Mouse (Mus musculus): ENCODE measurements around the gene Fxr2. TPM values are rescaled to one million over a fixed set of nuclear protein-coding genes. Genes with fewer than 3 reads are reported as not detected.
A peak's percentile ranks its signal among the peaks of the same experiment; 100 is the strongest.

Fxr2 gene
- polyA plus RNA-seq (2015; fragmentation: Nextera tagmentation; extraction: Ambion mirVana) = 17.0 and 23.2 TPM in 2 replicates

GRCm38 (mm10) chr11:69632284-69633089, at the start of gene Fxr2:
Fxr2 (plus strand) TSS chr11:69632990.

GRCm38 (mm10) chr11:69605726-69606490, 26.9 kb upstream of the Fxr2 start, which contains the start of gene Atp1b2:
Atp1b2 (minus strand) TSS chr11:69605942.

GRCm38 (mm10) chr11:69617805-69618204, 15.0 kb upstream of the Fxr2 start, which contains the start of gene Shbg:
Shbg (minus strand) TSS chr11:69617905.

GRCm38 (mm10) chr11:69621571-69622268, 11.1 kb upstream of the Fxr2 start, which contains the start of gene Sat2:
Sat2 (plus strand) TSS chr11:69622024.

DNA sequence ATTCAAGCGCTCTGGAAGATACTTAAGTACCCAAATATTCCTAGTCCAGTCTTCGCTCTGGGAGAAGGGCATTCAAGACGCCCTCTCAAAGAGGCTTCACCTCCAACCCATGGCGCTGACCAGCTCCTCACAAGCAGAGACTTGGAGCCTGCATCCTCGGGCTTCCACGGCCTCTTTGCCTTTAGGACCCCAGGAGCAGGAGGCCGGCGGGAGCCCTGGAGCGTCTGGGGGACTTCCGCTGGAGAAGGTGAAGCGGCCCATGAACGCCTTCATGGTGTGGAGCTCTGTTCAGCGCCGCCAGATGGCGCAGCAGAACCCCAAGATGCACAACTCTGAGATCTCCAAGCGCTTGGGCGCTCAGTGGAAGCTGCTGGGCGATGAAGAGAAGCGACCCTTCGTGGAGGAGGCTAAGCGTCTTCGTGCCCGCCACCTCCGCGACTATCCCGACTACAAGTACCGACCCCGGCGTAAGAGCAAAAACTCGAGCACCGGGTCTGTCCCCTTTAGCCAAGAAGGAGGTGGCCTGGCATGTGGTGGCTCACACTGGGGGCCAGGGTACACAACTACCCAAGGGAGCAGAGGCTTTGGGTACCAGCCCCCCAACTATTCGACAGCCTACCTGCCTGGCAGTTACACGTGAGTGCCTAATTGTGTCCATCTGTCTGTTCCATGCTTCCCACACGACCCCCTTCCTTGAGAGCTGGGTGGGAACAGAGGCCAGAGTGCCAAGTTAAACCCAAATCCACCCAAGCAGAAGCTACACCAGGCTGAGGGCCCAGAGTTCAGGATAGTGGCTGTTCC, 22.7 kb downstream of the Fxr2 start, which contains the start of gene Sox15:
Gene Sox15, plus strand, starts transcription at position 51 of the 801 bp plus-strand sequence.

DNA sequence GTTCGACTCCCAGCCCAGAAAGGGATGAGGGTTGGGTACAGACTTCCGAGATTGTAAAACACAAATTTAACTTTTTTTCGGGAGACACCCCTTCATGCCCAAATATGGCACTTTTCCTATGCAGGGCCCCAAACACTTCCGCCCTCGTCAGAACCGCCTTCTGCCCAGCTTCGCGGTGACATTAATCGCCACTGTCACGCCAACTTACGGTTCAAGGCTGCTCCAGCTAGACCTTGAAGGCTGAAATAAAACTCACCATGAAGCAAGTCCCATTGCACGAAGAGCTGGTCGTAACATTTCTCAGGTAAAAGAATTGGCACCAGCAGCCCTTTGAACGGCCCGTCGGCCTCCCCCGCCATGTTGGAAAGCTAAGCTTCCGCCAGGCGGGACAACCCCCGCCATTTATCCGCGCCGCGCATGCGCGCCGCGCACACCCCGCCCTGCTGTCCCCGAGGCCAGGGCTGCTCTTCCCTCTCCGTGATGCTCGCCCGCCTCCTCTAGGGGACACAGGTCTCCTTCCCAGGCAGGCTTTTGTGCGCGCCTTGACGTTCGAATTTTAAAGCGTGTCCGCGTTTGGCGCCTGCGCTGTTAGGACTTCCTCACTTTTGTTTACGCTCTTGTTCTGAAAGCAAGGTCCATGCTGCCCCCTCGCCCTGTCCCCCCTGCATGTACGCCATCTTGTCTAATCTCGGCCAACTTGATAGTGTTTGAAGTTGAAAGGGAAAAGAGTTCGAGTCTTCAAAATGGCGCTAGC, 29.6 kb downstream of the Fxr2 start, which contains the start of gene Mpdu1:
Gene Mpdu1, minus strand, starts transcription at position 430 of the 754 bp plus-strand sequence.

DNA sequence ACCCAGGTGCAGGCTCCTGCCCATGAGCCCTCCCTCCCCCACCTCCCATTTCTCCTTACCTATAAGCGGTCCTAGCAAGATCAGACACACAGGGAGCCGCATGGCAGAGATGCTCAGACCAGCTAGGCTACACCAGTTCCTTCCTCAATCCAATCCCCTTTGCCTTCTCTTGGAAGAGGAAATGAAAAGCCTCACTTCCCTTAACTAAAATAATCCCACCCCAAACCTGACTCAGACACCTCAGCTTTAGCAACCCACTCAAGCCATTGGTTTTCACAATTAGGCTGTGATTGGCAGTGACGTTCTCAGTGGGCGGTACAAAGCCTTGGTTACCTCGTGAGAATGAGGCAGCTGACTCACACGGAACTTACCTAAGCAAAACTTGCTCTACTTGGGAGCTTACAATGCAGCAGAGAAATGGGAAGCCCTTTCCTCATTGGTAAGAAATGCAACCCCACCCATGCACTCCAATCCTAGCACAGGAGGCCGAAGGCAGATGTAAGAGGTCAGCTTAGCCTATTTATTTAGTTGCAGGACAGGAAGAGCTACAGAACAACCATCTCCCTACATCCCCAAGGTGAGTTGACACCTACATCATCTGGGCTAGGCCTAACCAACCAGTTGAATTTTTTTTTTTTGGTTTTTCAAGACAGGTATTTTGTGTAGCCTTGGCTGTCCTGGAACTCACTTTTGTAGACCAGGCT, 33.3 kb downstream of the Fxr2 start, which contains the start of gene Cd68:
Gene Cd68, minus strand, starts transcription at position 193 of the 704 bp plus-strand sequence.

DNA sequence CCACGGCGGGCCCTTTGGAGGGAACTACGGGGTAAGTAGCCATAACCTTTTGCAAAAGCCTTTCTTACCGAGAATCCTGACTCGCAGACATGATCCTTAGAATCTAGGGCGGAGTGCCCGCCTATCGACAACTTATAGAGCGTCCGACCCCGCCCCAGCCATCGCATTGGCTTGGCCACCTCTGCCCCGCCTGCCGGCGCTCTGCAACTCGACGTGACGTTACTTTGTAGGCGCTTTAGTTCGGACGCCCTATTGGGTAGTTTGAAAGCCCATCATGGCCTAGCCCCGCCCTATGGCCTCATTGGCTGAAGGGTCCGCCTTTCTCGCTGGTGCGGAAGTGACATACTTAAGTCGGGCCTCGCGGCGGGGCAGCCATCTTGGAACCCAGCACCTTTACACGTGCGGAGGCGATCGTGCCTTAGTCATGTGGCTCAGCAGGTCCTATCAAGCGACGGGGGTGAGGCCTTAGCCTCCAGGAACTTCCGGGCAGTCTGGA, 39.5 kb downstream of the Fxr2 start, which contains the start of gene Eif4a1:
Gene Eif4a1, minus strand, starts transcription at position 213 of the 496 bp plus-strand sequence.

GRCm38 (mm10) chr11:69681314-69682208, 48.8 kb downstream of the Fxr2 start, which contains the start of gene Senp3:
Senp3 (minus strand) TSS chr11:69682084.

DNA sequence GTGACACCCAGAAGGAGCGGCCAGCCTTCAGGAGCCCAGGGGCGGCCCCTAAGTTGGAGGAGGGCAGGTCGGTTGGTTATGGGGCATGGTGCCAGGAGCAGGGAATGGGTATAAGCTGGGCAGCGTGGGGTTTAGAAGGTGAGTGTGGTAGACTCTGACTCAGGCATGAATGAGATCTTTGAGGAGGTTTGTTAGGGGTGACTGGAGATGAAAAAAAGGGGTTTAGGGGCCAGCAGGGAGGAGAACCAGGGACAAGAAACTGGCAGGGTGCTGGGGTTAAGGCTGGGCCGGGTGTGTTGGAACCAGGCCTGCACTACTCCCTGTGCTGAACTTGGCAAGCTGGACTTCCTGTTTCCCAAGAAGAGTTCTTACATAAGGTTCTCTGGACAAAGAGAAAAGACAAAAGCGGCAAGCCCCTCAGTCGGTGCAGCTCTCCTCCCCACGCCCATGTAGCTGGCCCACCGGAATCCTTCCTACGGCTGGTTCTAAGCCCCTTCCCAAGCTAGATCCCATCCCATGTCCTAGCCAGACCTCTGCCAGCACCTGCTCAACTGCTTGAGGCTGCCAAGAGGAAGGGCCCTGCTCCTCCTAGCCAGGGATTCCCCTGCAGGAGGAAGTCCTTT, 52.8 kb downstream of the Fxr2 start, which contains the start of gene Tnfsf13:
Gene Tnfsf13, minus strand, starts transcription at position 259 of the 623 bp plus-strand sequence.

DNA sequence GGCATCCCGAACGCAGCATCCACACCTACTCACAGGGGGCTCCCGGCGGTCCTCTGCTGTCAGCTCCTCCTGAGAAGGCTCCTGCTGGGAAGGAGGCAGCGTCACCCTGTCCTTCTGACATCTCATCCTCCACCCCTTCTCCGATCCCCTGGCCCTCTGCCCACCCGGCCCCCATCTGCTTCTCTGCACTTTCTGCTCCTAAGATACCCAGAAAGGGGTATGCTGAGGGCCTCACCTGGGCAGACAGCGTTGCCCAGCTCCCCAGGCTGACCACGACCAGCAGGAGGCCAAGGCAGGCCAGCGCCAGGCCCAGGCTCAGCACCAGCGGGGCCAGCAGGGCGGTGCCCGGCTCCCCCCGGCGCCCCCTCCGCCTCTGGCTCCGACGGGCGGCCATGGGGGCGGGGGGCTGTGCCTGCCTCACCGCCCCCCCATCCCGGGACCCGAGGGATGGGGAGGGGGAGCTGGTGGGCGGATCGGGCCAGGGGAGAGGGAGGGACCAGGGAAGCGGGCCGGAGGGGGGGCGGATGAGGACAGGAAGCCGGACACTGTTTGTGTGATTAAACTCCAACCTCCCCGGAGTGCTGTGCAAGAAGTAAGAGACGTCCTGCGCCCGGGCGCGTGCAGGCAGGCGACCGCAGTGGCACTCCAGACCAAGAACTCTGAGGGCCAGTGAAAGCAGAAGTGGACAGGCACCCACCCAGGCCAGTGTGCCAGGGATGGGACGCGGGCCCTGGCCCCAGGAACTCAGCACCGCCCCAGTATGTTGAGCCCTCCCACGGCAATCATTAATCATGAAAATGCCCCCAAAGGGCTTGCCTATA, 62.8 kb downstream of the Fxr2 start, which contains the start of the genes Tnfsf12 and Tnfsfm13:
Gene Tnfsf12, minus strand, starts transcription at position 489 of the 821 bp plus-strand sequence.
Gene Tnfsfm13, minus strand, starts transcription at position 738 of the 821 bp plus-strand sequence.

Small RNA genes within 50 kb of the gene (microRNA-seq; reads per million reads assigned to microRNA genes)
- gene Mir1934 (ENCODE audit: borderline replicate concordance, insufficient number of aligned reads) (3.5 reads per million, percentile 1 among the genes with 10 or more reads in this experiment), gene Mir467f (ENCODE audit: borderline replicate concordance, insufficient number of aligned reads) (not detected)

Other genes with a start within 250 kb of the Fxr2 start
- gene Naa38, start 237.5 kb upstream of the Fxr2 start, polyA plus RNA-seq (2015; fragmentation: Nextera tagmentation; extraction: Ambion mirVana) = 338 and 498 TPM in 2 replicates
- 16.4 and 21.0 TPM in 2 replicates for gene Cyb5d1, start 237.4 kb upstream of the Fxr2 start, polyA plus RNA-seq (2015; fragmentation: Nextera tagmentation; extraction: Ambion mirVana)
- 36.4 and 44.7 TPM in 2 replicates for gene Tmem88, start 234.8 kb upstream of the Fxr2 start, polyA plus RNA-seq (2015; fragmentation: Nextera tagmentation; extraction: Ambion mirVana)
- gene Kdm6b, start 219.3 kb upstream of the Fxr2 start, polyA plus RNA-seq (2015; fragmentation: Nextera tagmentation; extraction: Ambion mirVana) = 13.8 and 14.7 TPM in 2 replicates
- gene Dnah2, start 83.9 kb upstream of the Fxr2 start, polyA plus RNA-seq (2015; fragmentation: Nextera tagmentation; extraction: Ambion mirVana) = 0.30 and 1.3 TPM in 2 replicates
- 9.0 and 17.2 TPM in 2 replicates for gene Efnb3, start 72.8 kb upstream of the Fxr2 start, polyA plus RNA-seq (2015; fragmentation: Nextera tagmentation; extraction: Ambion mirVana)
- 10.6 and 11.8 TPM in 2 replicates for gene Wrap53, start 52.7 kb upstream of the Fxr2 start, polyA plus RNA-seq (2015; fragmentation: Nextera tagmentation; extraction: Ambion mirVana)
- 50.4 and 67.8 TPM in 2 replicates for gene Trp53, start 52.6 kb upstream of the Fxr2 start, polyA plus RNA-seq (2015; fragmentation: Nextera tagmentation; extraction: Ambion mirVana)
- 25.4 and 32.3 TPM in 2 replicates for gene Atp1b2, start 27.0 kb upstream of the Fxr2 start, polyA plus RNA-seq (2015; fragmentation: Nextera tagmentation; extraction: Ambion mirVana)
- 0.14 TPM in 1 of 2 replicates, not detected in the other for gene Shbg, start 15.1 kb upstream of the Fxr2 start, polyA plus RNA-seq (2015; fragmentation: Nextera tagmentation; extraction: Ambion mirVana)
- 41.0 and 44.3 TPM in 2 replicates for gene Sat2, start 11.0 kb upstream of the Fxr2 start, polyA plus RNA-seq (2015; fragmentation: Nextera tagmentation; extraction: Ambion mirVana)
- gene Sox15, start 22.3 kb downstream of the Fxr2 start, polyA plus RNA-seq (2015; fragmentation: Nextera tagmentation; extraction: Ambion mirVana) = not detected in 2 replicates
- gene Mpdu1, start 29.7 kb downstream of the Fxr2 start, polyA plus RNA-seq (2015; fragmentation: Nextera tagmentation; extraction: Ambion mirVana) = 75.5 and 97.1 TPM in 2 replicates
- 34.5 TPM in 2 replicates for gene Cd68, start 33.2 kb downstream of the Fxr2 start, polyA plus RNA-seq (2015; fragmentation: Nextera tagmentation; extraction: Ambion mirVana)
- 393 and 466 TPM in 2 replicates for gene Eif4a1, start 39.4 kb downstream of the Fxr2 start, polyA plus RNA-seq (2015; fragmentation: Nextera tagmentation; extraction: Ambion mirVana)
- 46.6 and 53.5 TPM in 2 replicates for gene Senp3, start 49.1 kb downstream of the Fxr2 start, polyA plus RNA-seq (2015; fragmentation: Nextera tagmentation; extraction: Ambion mirVana)
- 0.80 TPM in 2 replicates for gene Tnfsf13, start 52.8 kb downstream of the Fxr2 start, polyA plus RNA-seq (2015; fragmentation: Nextera tagmentation; extraction: Ambion mirVana)
- 17.7 and 26.1 TPM in 2 replicates for gene Tnfsf12, start 62.9 kb downstream of the Fxr2 start, polyA plus RNA-seq (2015; fragmentation: Nextera tagmentation; extraction: Ambion mirVana)
- gene Tnfsfm13, start 63.1 kb downstream of the Fxr2 start, polyA plus RNA-seq (2015; fragmentation: Nextera tagmentation; extraction: Ambion mirVana) = 9.2 and 12.7 TPM in 2 replicates
- gene Polr2a, start 125.6 kb downstream of the Fxr2 start, polyA plus RNA-seq (2015; fragmentation: Nextera tagmentation; extraction: Ambion mirVana) = 18.7 and 21.8 TPM in 2 replicates
- 0.22 TPM in 1 of 2 replicates, not detected in the other for gene Slc35g3, start 129.0 kb downstream of the Fxr2 start, polyA plus RNA-seq (2015; fragmentation: Nextera tagmentation; extraction: Ambion mirVana)
- gene Zbtb4, start 132.9 kb downstream of the Fxr2 start, polyA plus RNA-seq (2015; fragmentation: Nextera tagmentation; extraction: Ambion mirVana) = 3.7 and 4.4 TPM in 2 replicates
- 1.9 and 2.8 TPM in 2 replicates for gene Chrnb1, start 163.0 kb downstream of the Fxr2 start, polyA plus RNA-seq (2015; fragmentation: Nextera tagmentation; extraction: Ambion mirVana)
- gene Fgf11, start 168.9 kb downstream of the Fxr2 start, polyA plus RNA-seq (2015; fragmentation: Nextera tagmentation; extraction: Ambion mirVana) = 0.91 and 0.92 TPM in 2 replicates
- gene Tmem102, start 172.6 kb downstream of the Fxr2 start, polyA plus RNA-seq (2015; fragmentation: Nextera tagmentation; extraction: Ambion mirVana) = 1.4 and 1.8 TPM in 2 replicates
- gene Gm39566, start 182.3 kb downstream of the Fxr2 start, polyA plus RNA-seq (2015; fragmentation: Nextera tagmentation; extraction: Ambion mirVana) = not detected in 2 replicates
- not detected in 2 replicates for gene Spem2, start 185.5 kb downstream of the Fxr2 start, polyA plus RNA-seq (2015; fragmentation: Nextera tagmentation; extraction: Ambion mirVana)
- gene Spem1, start 189.2 kb downstream of the Fxr2 start, polyA plus RNA-seq (2015; fragmentation: Nextera tagmentation; extraction: Ambion mirVana) = not detected in 2 replicates
- gene Nlgn2, start 204.8 kb downstream of the Fxr2 start, polyA plus RNA-seq (2015; fragmentation: Nextera tagmentation; extraction: Ambion mirVana) = 3.1 and 4.3 TPM in 2 replicates
- gene Tmem256, start 205.5 kb downstream of the Fxr2 start, polyA plus RNA-seq (2015; fragmentation: Nextera tagmentation; extraction: Ambion mirVana) = 479 and 845 TPM in 2 replicates
- 74.4 and 74.8 TPM in 2 replicates for gene Plscr3, start 213.4 kb downstream of the Fxr2 start, polyA plus RNA-seq (2015; fragmentation: Nextera tagmentation; extraction: Ambion mirVana)
- 0.19 and 0.47 TPM in 2 replicates for gene Tnk1, start 225.7 kb downstream of the Fxr2 start, polyA plus RNA-seq (2015; fragmentation: Nextera tagmentation; extraction: Ambion mirVana)
- gene Tmem95, start 245.0 kb downstream of the Fxr2 start, polyA plus RNA-seq (2015; fragmentation: Nextera tagmentation; extraction: Ambion mirVana) = not detected in 2 replicates
- gene Kctd11, start 248.4 kb downstream of the Fxr2 start, polyA plus RNA-seq (2015; fragmentation: Nextera tagmentation; extraction: Ambion mirVana) = 4.1 and 5.2 TPM in 2 replicates